Mouse (Mus musculus): ENCODE measurements around the gene Tmem204. TPM values are rescaled to one million over a fixed set of nuclear protein-coding genes. Genes with fewer than 3 reads are reported as not detected.
A peak's percentile ranks its signal among the peaks of the same experiment; 100 is the strongest.

Tmem204 gene
- total RNA-seq, 2 experiments from 2014 or later: 16.0 to 16.5 TPM

DNA sequence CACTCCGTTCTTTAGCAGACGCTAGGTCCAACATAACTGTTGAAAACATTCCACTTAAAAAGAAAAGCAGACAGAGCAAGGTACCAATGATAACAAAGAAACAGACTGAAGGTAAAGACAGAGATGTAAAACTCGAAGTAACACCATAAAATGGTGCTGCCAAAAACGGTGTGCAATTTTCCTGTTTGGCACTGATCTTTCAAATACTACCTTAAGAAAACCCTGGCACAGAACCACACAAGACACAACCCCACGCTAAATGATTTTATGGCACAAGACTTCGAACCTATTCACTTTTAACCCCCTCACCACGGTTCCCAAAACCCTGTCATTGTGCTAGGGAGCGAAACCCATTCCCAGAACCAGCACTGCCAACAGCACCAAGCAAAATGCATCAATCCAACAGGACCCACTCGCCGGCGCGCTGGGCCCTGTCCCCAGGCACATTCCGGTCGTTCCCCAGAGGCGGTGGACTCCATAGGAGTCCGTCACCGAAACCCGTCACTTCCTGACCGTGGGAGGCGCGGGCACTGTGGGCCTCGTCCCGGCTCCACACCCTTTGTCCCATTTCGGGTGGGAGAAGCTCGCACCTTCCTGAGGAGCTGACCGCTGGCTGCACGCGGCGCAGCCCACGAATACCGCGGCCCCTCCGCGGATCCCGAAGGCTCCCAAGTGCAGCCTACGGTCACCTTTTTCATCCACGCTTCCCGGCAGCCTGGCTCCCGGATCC, 68.4 kb downstream of the Tmem204 start:
- peak; percentile 45 for DNase-seq

DNA sequence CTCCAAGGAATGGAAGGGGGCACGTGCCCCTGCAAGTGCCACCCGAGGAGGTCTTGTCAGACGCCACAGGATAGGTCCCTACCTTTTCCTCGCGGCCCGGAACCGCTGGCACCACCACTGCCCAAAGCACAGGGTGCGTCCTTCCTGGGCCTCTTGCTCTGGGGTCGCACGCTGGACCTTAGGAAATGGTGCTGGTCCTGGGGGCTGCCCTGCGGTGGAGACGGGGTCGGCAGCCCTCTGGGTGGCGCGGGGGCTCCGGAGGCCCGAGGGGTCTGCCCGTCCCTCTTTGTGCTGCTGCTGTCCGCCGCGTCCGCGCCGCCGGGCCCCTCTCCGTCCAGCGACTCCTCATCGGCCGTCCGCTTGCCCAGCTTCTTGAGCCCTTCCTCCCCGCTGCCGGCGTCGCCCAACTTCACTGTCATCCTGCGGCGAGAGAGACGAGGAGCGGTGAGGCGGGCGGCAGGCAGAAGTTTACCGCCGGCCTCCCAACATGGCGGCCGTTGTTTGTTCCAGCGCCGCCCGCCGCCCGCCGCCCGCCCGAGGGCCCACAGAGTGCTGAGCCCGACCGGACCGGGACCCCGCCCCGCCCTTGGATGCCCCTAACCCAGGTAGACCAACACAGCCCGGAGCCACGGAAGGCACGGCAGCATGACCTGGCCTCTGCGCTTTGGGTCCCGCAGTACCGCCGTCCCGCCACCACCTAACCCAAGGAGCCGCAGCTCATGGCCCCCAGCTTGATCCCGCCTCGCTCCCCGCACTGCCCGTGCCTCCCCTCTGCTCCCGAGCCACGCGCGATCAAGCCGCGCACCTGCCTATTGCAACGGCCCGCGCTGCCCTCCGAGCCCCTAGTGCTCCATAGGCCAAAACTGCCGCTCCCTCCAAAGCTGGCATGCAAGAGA, 69.5 kb downstream of the Tmem204 start:
- peak; percentile 40 for DNase-seq

Other genes starting within 250 kb of the Tmem204 start
- gene Hagh, start 243.4 kb downstream of the Tmem204 start, total RNA-seq (2021): 10 to 100 TPM; 78.0 to 86.1 TPM
- gene Fahd1, start 233.2 kb downstream of the Tmem204 start, total RNA-seq (2021): 10 to 100 TPM; 30.7 to 33.6 TPM
- gene Igfals, start 217.6 kb downstream of the Tmem204 start, total RNA-seq (2021): 1 to 10 TPM; 3.6 to 7.0 TPM
- gene Nubp2, start 197.2 kb downstream of the Tmem204 start, total RNA-seq (2021): 10 to 100 TPM; 15.0 to 18.5 TPM
- 10 to 100 TPM; 28.2 to 30.4 TPM for gene Spsb3, start 196.9 kb downstream of the Tmem204 start, total RNA-seq (2021)
- 10 to 100 TPM; 12.0 to 20.8 TPM for gene Eme2, start 188.5 kb downstream of the Tmem204 start, total RNA-seq (2021)
- 100 to 1,000 TPM; 108 to 121 TPM for gene Mrps34, start 188.5 kb downstream of the Tmem204 start, total RNA-seq (2021)
- gene Nme3, start 187.1 kb downstream of the Tmem204 start, total RNA-seq (2021): 10 to 100 TPM; 13.5 to 14.7 TPM
- gene Mapk8ip3, start 146.6 kb downstream of the Tmem204 start, total RNA-seq (2021): 10 to 100 TPM; 23.5 to 37.8 TPM
- gene Jpt2, start 122.9 kb downstream of the Tmem204 start, total RNA-seq (2021): 10 to 100 TPM; 17.2 to 24.5 TPM
- 1 to 10 TPM; 9.1 to 9.9 TPM for gene Cramp1l, start 67.8 kb downstream of the Tmem204 start, total RNA-seq (2021)
- gene Ift140, start 67.5 kb downstream of the Tmem204 start, total RNA-seq (2021): 1 to 10 TPM; 6.3 to 7.3 TPM
- gene Telo2, start 32.4 kb upstream of the Tmem204 start, total RNA-seq (2021): 10 to 100 TPM; 13.0 to 16.1 TPM
- gene Ptx4, start 37.2 kb upstream of the Tmem204 start, total RNA-seq (2021): 1 to 10 TPM; 7.3 to 8.7 TPM
- gene Clcn7, start 49.8 kb upstream of the Tmem204 start, total RNA-seq (2021): 10 to 100 TPM; 14.0 to 20.0 TPM
- gene Ccdc154, start 78.9 kb upstream of the Tmem204 start, total RNA-seq (2021): under 1 TPM; 0.09 TPM
- not detected for gene Gm38655, start 91.9 kb upstream of the Tmem204 start, total RNA-seq (2021)
- gene BC003965, start 101.0 kb upstream of the Tmem204 start, total RNA-seq (2021): 10 to 100 TPM; 12.3 to 12.4 TPM
- 1 to 10 TPM; 6.8 to 8.0 TPM for gene Unkl, start 104.8 kb upstream of the Tmem204 start, total RNA-seq (2021)
- gene Gnptg, start 156.5 kb upstream of the Tmem204 start, total RNA-seq (2021): 10 to 100 TPM; 13.1 to 13.5 TPM
- 10 to 100 TPM; 21.0 to 21.3 TPM for gene Tsr3, start 156.6 kb upstream of the Tmem204 start, total RNA-seq (2021)
- under 1 TPM; 0.26 to 0.59 TPM for gene Baiap3, start 172.8 kb upstream of the Tmem204 start, total RNA-seq (2021)
- 100 to 1,000 TPM; 113 to 136 TPM for gene Ube2i, start 191.0 kb upstream of the Tmem204 start, total RNA-seq (2021)
- 1 to 10 TPM; 5.0 to 5.2 TPM for gene Prss34, start 214.8 kb upstream of the Tmem204 start, total RNA-seq (2021)
- gene Prss28, start 225.1 kb upstream of the Tmem204 start, total RNA-seq (2021): not detected
- gene Prss29, start 235.1 kb upstream of the Tmem204 start, total RNA-seq (2021): not detected